Mouse (Mus musculus): ENCODE data around the gene Fras1.

DNA sequence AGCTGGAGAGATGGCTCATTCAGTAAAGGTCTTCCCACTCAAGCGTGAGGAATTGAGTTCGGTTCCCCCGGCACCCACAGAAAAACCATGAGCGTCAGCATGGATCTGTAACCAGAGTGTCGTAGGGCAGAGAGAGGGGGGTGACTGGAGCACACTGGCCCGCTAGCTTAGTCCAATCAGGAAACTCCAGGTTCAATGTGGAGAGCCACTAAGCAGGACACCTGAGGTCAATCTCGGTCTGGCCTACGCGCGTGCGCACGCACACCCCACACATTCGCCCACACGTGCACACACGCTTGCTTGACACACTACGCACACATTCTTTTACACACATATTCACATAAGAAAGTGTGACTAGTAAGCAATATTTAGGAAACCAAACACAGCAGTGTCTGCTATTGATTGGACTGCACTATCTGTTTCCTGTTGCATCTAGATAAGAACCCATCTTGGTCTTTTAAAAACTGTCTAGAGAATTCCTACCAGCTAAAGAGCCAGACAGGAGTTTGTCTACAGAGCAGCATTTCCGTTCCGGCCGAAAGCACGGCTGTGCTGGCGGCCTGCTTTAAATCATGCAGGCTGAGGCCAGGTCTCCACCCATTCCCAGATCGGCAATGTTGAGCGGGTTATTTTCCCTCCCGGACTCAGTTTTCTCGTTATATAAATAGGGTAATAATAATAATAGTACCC is 42.6 kb upstream of the Fras1 start:
- TF ChIP-seq CTCF (conservative IDR thresholded peaks at IDR 0.05 in 1 of 2, IDR thresholded peaks at IDR 0.05 in 1 of 2; ENCODE audit: low read depth in 2 of 2, low read length in 2 of 2) = no peak
- no peak for TF ChIP-seq POLR2A (IDR thresholded peaks at IDR 0.05; ENCODE audit: low read depth, low read length)
- no peak for TF ChIP-seq EP300 (IDR thresholded peaks at IDR 0.05; ENCODE audit: low read length)
- no peak for TF ChIP-seq RCOR1 (conservative IDR thresholded peaks at IDR 0.05; ENCODE audit: low read depth, low read length)
- TF ChIP-seq MYC (IDR thresholded peaks at IDR 0.05; ENCODE audit: low read depth, low read length) = no peak
